Mouse (Mus musculus): ENCODE data around the gene Egln2.

The Egln2 gene

GRCm38 (mm10) chr7:27166614-27167474, at the start of gene Egln2:
Egln2 (minus strand) TSS chr7:27166802.
- DNase-seq (ENCODE audit: low spot score): peak; percentile 95

- DNase-seq (ENCODE audit: low spot score): no peak
These were observed 46.0 kb upstream of the Egln2 start for GRCm38 (mm10) chr7:27212626-27213025.

- DNase-seq (ENCODE audit: low spot score): no peak
These were observed 37.3 kb upstream of the Egln2 start for GRCm38 (mm10) chr7:27203730-27204449.

- DNase-seq (ENCODE audit: low spot score): no peak
These were observed 32.2 kb upstream of the Egln2 start for GRCm38 (mm10) chr7:27198779-27199178.

- no peak for DNase-seq (ENCODE audit: low spot score)
These were observed 31.8 kb upstream of the Egln2 start for GRCm38 (mm10) chr7:27198355-27198754.

GRCm38 (mm10) chr7:27197634-27198033, 31.0 kb upstream of the Egln2 start:
- DNase-seq (ENCODE audit: low spot score): peak; percentile 38

GRCm38 (mm10) chr7:27197136-27197535, 30.5 kb upstream of the Egln2 start:
- DNase-seq (ENCODE audit: low spot score): no peak

- peak; percentile 98 for DNase-seq (ENCODE audit: low spot score)
These were observed 29.3 kb upstream of the Egln2 start, which contains the start of the genes BC024978 and Snrpa for GRCm38 (mm10) chr7:27195681-27196611. BC024978 (plus strand) TSS chr7:27195781. Snrpa (minus strand) TSS chr7:27196271.

- no peak for DNase-seq (ENCODE audit: low spot score)
These were observed 27.1 kb upstream of the Egln2 start for GRCm38 (mm10) chr7:27193731-27194130.

GRCm38 (mm10) chr7:27192434-27192833, 25.8 kb upstream of the Egln2 start:
- DNase-seq (ENCODE audit: low spot score): no peak

GRCm38 (mm10) chr7:27189271-27189931, 22.8 kb upstream of the Egln2 start:
- DNase-seq (ENCODE audit: low spot score): no peak

- no peak for DNase-seq (ENCODE audit: low spot score)
These were observed 19.4 kb upstream of the Egln2 start for GRCm38 (mm10) chr7:27185986-27186385.

GRCm38 (mm10) chr7:27184964-27185363, 18.4 kb upstream of the Egln2 start:
- no peak for DNase-seq (ENCODE audit: low spot score)

GRCm38 (mm10) chr7:27182498-27182897, 15.9 kb upstream of the Egln2 start:
- no peak for DNase-seq (ENCODE audit: low spot score)

- no peak for DNase-seq (ENCODE audit: low spot score)
These were observed 14.5 kb upstream of the Egln2 start, which contains the start of the genes Gm21983 and Mia for GRCm38 (mm10) chr7:27180837-27181695. Gm21983 (minus strand) TSS chr7:27181086. Mia (minus strand) TSS chr7:27181157.

GRCm38 (mm10) chr7:27180036-27180435, 13.4 kb upstream of the Egln2 start:
- no peak for DNase-seq (ENCODE audit: low spot score)

GRCm38 (mm10) chr7:27179217-27179918, 12.8 kb upstream of the Egln2 start:
- DNase-seq (ENCODE audit: low spot score): no peak

GRCm38 (mm10) chr7:27178324-27179216, 12.0 kb upstream of the Egln2 start, which contains the start of gene Rab4b:
Rab4b (minus strand) TSS chr7:27178896.
- DNase-seq (ENCODE audit: low spot score): peak; percentile 99

- DNase-seq (ENCODE audit: low spot score): no peak
These were observed 11.3 kb upstream of the Egln2 start for GRCm38 (mm10) chr7:27177942-27178323.
